Mouse (Mus musculus): ENCODE results near the gene Slc5a2. TPM values are rescaled to one million over a fixed set of nuclear protein-coding genes. Genes with fewer than 3 reads are reported as not detected.

Gene Slc5a2
- polyA plus RNA-seq, 2 experiments from 2014 or later = 0.98 TPM; not detected in 1

GRCm38 (mm10) chr7:128252609-128253008, 12.8 kb upstream of the Slc5a2 start:
- peak; percentile 49 for ATAC-seq

GRCm38 (mm10) chr7:128254978-128255377, 10.5 kb upstream of the Slc5a2 start:
- no peak for ATAC-seq

- no peak for ATAC-seq
Observed at GRCm38 (mm10) chr7:128255757-128256156, 9.7 kb upstream of the Slc5a2 start.

- no peak for ATAC-seq
Observed at GRCm38 (mm10) chr7:128256783-128257334, 8.6 kb upstream of the Slc5a2 start.

GRCm38 (mm10) chr7:128266056-128266455, 599 bp downstream of the Slc5a2 start:
- no peak for ATAC-seq

GRCm38 (mm10) chr7:128267391-128267790, 1.9 kb downstream of the Slc5a2 start:
- no peak for ATAC-seq

- no peak for ATAC-seq
Observed at GRCm38 (mm10) chr7:128267813-128268212, 2.4 kb downstream of the Slc5a2 start.

GRCm38 (mm10) chr7:128270431-128270850, 5.0 kb downstream of the Slc5a2 start:
- ATAC-seq = no peak

- no peak for ATAC-seq
Observed at GRCm38 (mm10) chr7:128271496-128271895, 6.0 kb downstream of the Slc5a2 start.

GRCm38 (mm10) chr7:128276051-128276450, 10.6 kb downstream of the Slc5a2 start:
- ATAC-seq = no peak

- no peak for ATAC-seq
Observed at GRCm38 (mm10) chr7:128279750-128280149, 14.3 kb downstream of the Slc5a2 start.

- no peak for ATAC-seq
Observed at GRCm38 (mm10) chr7:128281765-128282164, 16.3 kb downstream of the Slc5a2 start.

GRCm38 (mm10) chr7:128282532-128283244, 17.2 kb downstream of the Slc5a2 start:
- ATAC-seq = no peak

GRCm38 (mm10) chr7:128284047-128284446, 18.6 kb downstream of the Slc5a2 start:
- ATAC-seq = no peak

- no peak for ATAC-seq
Observed at GRCm38 (mm10) chr7:128285060-128285459, 19.6 kb downstream of the Slc5a2 start.

- ATAC-seq = no peak
Observed at GRCm38 (mm10) chr7:128288923-128289544, 23.6 kb downstream of the Slc5a2 start.

GRCm38 (mm10) chr7:128294785-128295184, 29.3 kb downstream of the Slc5a2 start:
- ATAC-seq = no peak

GRCm38 (mm10) chr7:128296514-128296913, 31.1 kb downstream of the Slc5a2 start:
- no peak for ATAC-seq

GRCm38 (mm10) chr7:128297291-128297616, 31.8 kb downstream of the Slc5a2 start:
- no peak for ATAC-seq

- ATAC-seq = peak; percentile 86
Observed at GRCm38 (mm10) chr7:128297617-128298480, 32.4 kb downstream of the Slc5a2 start, which contains the start of gene BC017158. Gene BC017158, minus strand, starts transcription at chr7:128298170.

- ATAC-seq = no peak
Observed at GRCm38 (mm10) chr7:128298481-128299342, 33.3 kb downstream of the Slc5a2 start.

- no peak for ATAC-seq
Observed at GRCm38 (mm10) chr7:128300952-128301351, 35.5 kb downstream of the Slc5a2 start.

Data from CD4-positive, CD25-positive, alpha-beta regulatory T cell, adult 4 months (primary cell).